Mouse (Mus musculus): ENCODE results near the gene Fam189b.

GRCm38 (mm10) chr3:89148567-89148966, 34.4 kb upstream of the Fam189b start:
- no peak for TF ChIP-seq CTCF (IDR thresholded peaks at IDR 0.05; ENCODE audit: borderline replicate concordance, insufficient read depth, low read depth, low read length)
- TF ChIP-seq POLR2A (IDR thresholded peaks at IDR 0.05; ENCODE audit: borderline replicate concordance, insufficient read depth, low read length) = no peak
